ENCODE assay signal across 8 mouse cellular contexts in genomic region chr1:57428368-57429308, GRCm38 (mm10). TPM values are rescaled to one million over a fixed set of nuclear protein-coding genes. Genes with fewer than 3 reads are reported as not detected.
A peak's percentile ranks its signal among the peaks of the same experiment; 100 is the strongest.
DNase-seq lines count a peak whose midpoint lies in the region; ATAC-seq and TF ChIP-seq lines count a peak whose summit lies in the region.

No protein-coding gene starts in this region.

- no peak overlapping the region; the same call in 1 of the 2 replicates for H3K9ac ChIP-seq in lung, embryonic 16.5 days (ENCODE audit: low read length)

- no peaks in the 10 kb centered on the region for H3K36me3 ChIP-seq in lung, embryonic 16.5 days (ENCODE audit: control insufficient read depth, insufficient read depth, low read length)

- peak; percentile 76 for DNase-seq in ES-CJ7 (ENCODE audit: low read depth, low spot score)
- DNase-seq in cerebellum, adult 11-12 months = peak; percentile 54
- peak; percentile 87 for DNase-seq in forelimb bud, embryonic 11.5 days (ENCODE audit: low read depth, low spot score)
- DNase-seq in heart, postnatal 4 days = peak; percentile 92
- DNase-seq in layer of hippocampus, adult 2 months (ENCODE audit: low spot score in 2 of 2) = peak; percentile 84 to 93
- peak; percentile 67 for DNase-seq in ovary, postnatal 10 days (ENCODE audit: low spot score)
- peak; percentile 81 for DNase-seq in thymus, postnatal 0 days (ENCODE audit: low spot score)

- H3K27me3 ChIP-seq in lung, embryonic 16.5 days (ENCODE audit: control insufficient read depth, insufficient read depth, low read depth, low read length) = no peaks in the 10 kb centered on the region

- no peaks in the 10 kb centered on the region for H3K9me3 ChIP-seq in lung, embryonic 16.5 days (ENCODE audit: control insufficient read depth, low read length)

- peak overlapping the region; percentile 52 for H3K4me3 ChIP-seq in layer of hippocampus, adult 2 months
- 0 out of 2 replicates have a peak overlapping the region, but pooled peaks have one; percentile 26 for H3K4me3 ChIP-seq in lung, embryonic 16.5 days (ENCODE audit: low read length)

- peak overlapping the region; percentile 51 for H3K4me2 ChIP-seq in lung, embryonic 16.5 days (ENCODE audit: low read depth, low read length)

- 53% methylated on average over 16 of the region's 16 CpGs for WGBS in lung, embryonic 16.5 days

- H3K27ac ChIP-seq in layer of hippocampus, adult 2 months = peak overlapping the region; percentile 46; the same call in 1 of the 2 replicates
- H3K27ac ChIP-seq in lung, embryonic 16.5 days (ENCODE audit: low read length) = no peak overlapping the region

- peaks cover 6% of the 10 kb centered on the region; the same call in 1 of the 2 replicates for H3K4me1 ChIP-seq in lung, embryonic 16.5 days (replicated peaks; ENCODE audit: control insufficient read depth, insufficient read depth, low read length)

- peak; percentile 90 for TF ChIP-seq CTCF in layer of hippocampus, adult 2 months (conservative IDR thresholded peaks at IDR 0.05)

- ATAC-seq in lung, embryonic 16.5 days (ENCODE audit: low read depth) = peak; percentile 72

RNA-seq across cellular contexts. Expression of gene Tyw5, which starts 21.7 kb away (rescaled TPM):
- total RNA-seq in heart, postnatal 4 days (2021) = 1 to 10 TPM; 8.5 to 8.6 TPM
- total RNA-seq in layer of hippocampus, adult 2 months (2021) = 10 to 100 TPM; 23.8 to 25.9 TPM
- 34.0 and 35.0 TPM in 2 replicates for polyA plus RNA-seq in lung, embryonic 16.5 days (2015; fragmentation: Nextera tagmentation; extraction: Ambion mirVana)
- polyA plus RNA-seq in thymus, postnatal 0 days (2015; fragmentation: Nextera tagmentation; extraction: Ambion mirVana) = 24.2 and 25.9 TPM in 2 replicates

RNA-seq across cellular contexts. Expression of gene Maip1, which starts 22.5 kb away (rescaled TPM):
- total RNA-seq in heart, postnatal 4 days (2021) = 10 to 100 TPM; 14.1 to 14.9 TPM
- total RNA-seq in layer of hippocampus, adult 2 months (2021) = 10 to 100 TPM; 12.1 to 12.5 TPM
- polyA plus RNA-seq in lung, embryonic 16.5 days (2015; fragmentation: Nextera tagmentation; extraction: Ambion mirVana) = 18.5 and 18.6 TPM in 2 replicates
- polyA plus RNA-seq in thymus, postnatal 0 days (2015; fragmentation: Nextera tagmentation; extraction: Ambion mirVana) = 15.5 and 16.8 TPM in 2 replicates

RNA-seq across cellular contexts. Expression of gene 1700066M21Rik, which starts 51.2 kb away (rescaled TPM):
- 1 to 10 TPM; 4.1 to 5.8 TPM for total RNA-seq in heart, postnatal 4 days (2021)
- 10 to 100 TPM; 22.2 to 24.5 TPM for total RNA-seq in layer of hippocampus, adult 2 months (2021)
- 13.5 and 14.1 TPM in 2 replicates for polyA plus RNA-seq in lung, embryonic 16.5 days (2015; fragmentation: Nextera tagmentation; extraction: Ambion mirVana)
- polyA plus RNA-seq in thymus, postnatal 0 days (2015; fragmentation: Nextera tagmentation; extraction: Ambion mirVana) = 7.3 TPM in 2 replicates
